Mouse (Mus musculus): ENCODE results near the gene Polg2.
"Not testable (repeated sequence)": the region's sequence is repeated elsewhere in the genome, so short reads cannot be mapped to it uniquely, and the experiment has no call there.

Gene Polg2

GRCm38 (mm10) chr11:106779388-106780088, at the start of gene Polg2:
Polg2 (minus strand) TSS chr11:106779537.
- peak; percentile 86 for DNase-seq (ENCODE audit: low read depth)

GRCm38 (mm10) chr11:106828079-106828478, 48.7 kb upstream of the Polg2 start:
- DNase-seq (ENCODE audit: low read depth): no peak

- DNase-seq (ENCODE audit: low read depth): no peak
These were observed 45.1 kb upstream of the Polg2 start for GRCm38 (mm10) chr11:106824403-106824802.

- no peak for DNase-seq (ENCODE audit: low read depth)
These were observed 44.4 kb upstream of the Polg2 start for GRCm38 (mm10) chr11:106823741-106824140.

- no peak for DNase-seq (ENCODE audit: low read depth)
These were observed 43.6 kb upstream of the Polg2 start for GRCm38 (mm10) chr11:106822911-106823310.

- DNase-seq (ENCODE audit: low read depth): no peak
These were observed 43.2 kb upstream of the Polg2 start for GRCm38 (mm10) chr11:106822491-106822890.

- no peak for DNase-seq (ENCODE audit: low read depth)
These were observed 42.1 kb upstream of the Polg2 start for GRCm38 (mm10) chr11:106821397-106821796.

- DNase-seq (ENCODE audit: low read depth): no peak
These were observed 41.6 kb upstream of the Polg2 start for GRCm38 (mm10) chr11:106820972-106821371.

- DNase-seq (ENCODE audit: low read depth): no peak
These were observed 40.9 kb upstream of the Polg2 start for GRCm38 (mm10) chr11:106820252-106820651.

GRCm38 (mm10) chr11:106819595-106819994, 40.3 kb upstream of the Polg2 start:
- DNase-seq (ENCODE audit: low read depth): no peak

GRCm38 (mm10) chr11:106818341-106818740, 39.0 kb upstream of the Polg2 start:
- no peak for DNase-seq (ENCODE audit: low read depth)

- no peak for DNase-seq (ENCODE audit: low read depth)
These were observed 38.5 kb upstream of the Polg2 start for GRCm38 (mm10) chr11:106817808-106818207.

- no peak for DNase-seq (ENCODE audit: low read depth)
These were observed 37.8 kb upstream of the Polg2 start for GRCm38 (mm10) chr11:106817156-106817555.

GRCm38 (mm10) chr11:106816316-106816715, 37.0 kb upstream of the Polg2 start:
- DNase-seq (ENCODE audit: low read depth): no peak

GRCm38 (mm10) chr11:106815761-106816160, 36.4 kb upstream of the Polg2 start:
- no peak for DNase-seq (ENCODE audit: low read depth)

- DNase-seq (ENCODE audit: low read depth): no peak
These were observed 36.0 kb upstream of the Polg2 start for GRCm38 (mm10) chr11:106815331-106815730.

- DNase-seq (ENCODE audit: low read depth): no peak
These were observed 35.4 kb upstream of the Polg2 start for GRCm38 (mm10) chr11:106814601-106815320.

- no peak for DNase-seq (ENCODE audit: low read depth)
These were observed 33.2 kb upstream of the Polg2 start for GRCm38 (mm10) chr11:106812410-106813136.

GRCm38 (mm10) chr11:106807442-106807841, 28.1 kb upstream of the Polg2 start:
- DNase-seq (ENCODE audit: low read depth): not testable (repeated sequence)

GRCm38 (mm10) chr11:106802069-106802627, 22.8 kb upstream of the Polg2 start:
- no peak for DNase-seq (ENCODE audit: low read depth)

GRCm38 (mm10) chr11:106795679-106796078, 16.3 kb upstream of the Polg2 start:
- no peak for DNase-seq (ENCODE audit: low read depth)

GRCm38 (mm10) chr11:106793846-106794245, 14.5 kb upstream of the Polg2 start:
- no peak for DNase-seq (ENCODE audit: low read depth)
